Mouse (Mus musculus): ENCODE results near the gene Aoc1. TPM values are rescaled to one million over a fixed set of nuclear protein-coding genes. Genes with fewer than 3 reads are reported as not detected.

Gene Aoc1
- polyA plus RNA-seq (2017; shearing (Covaris generic)), result not detected

GRCm38 (mm10) chr6:48872596-48872995 is at the start of gene Aoc1:
Gene Aoc1 (plus strand): TSS chr6:48872896.

GRCm38 (mm10) chr6:48840371-48840969 is 32.2 kb upstream of the Aoc1 start, which contains the start of gene Tmem176a:
Gene Tmem176a (plus strand): TSS chr6:48840919.

GRCm38 (mm10) chr6:48840973-48841625 is 31.6 kb upstream of the Aoc1 start, which contains the start of gene Tmem176b:
Gene Tmem176b (minus strand): TSS chr6:48841496.

GRCm38 (mm10) chr6:48929595-48929994 is 56.9 kb downstream of the Aoc1 start, which contains the start of gene 1600015I10Rik:
Gene 1600015I10Rik (plus strand): TSS chr6:48929895.

Other genes starting within 250 kb of the Aoc1 start
- gene AI854703, start 246.1 kb upstream of the Aoc1 start, polyA plus RNA-seq (2017; shearing (Covaris generic)), result 1.3 TPM
- 145 TPM for gene Gimap8, start 225.7 kb upstream of the Aoc1 start, polyA plus RNA-seq (2017; shearing (Covaris generic))
- gene Gimap9, start 196.8 kb upstream of the Aoc1 start, polyA plus RNA-seq (2017; shearing (Covaris generic)), result 408 TPM
- 1,217 TPM for gene Gimap4, start 188.3 kb upstream of the Aoc1 start, polyA plus RNA-seq (2017; shearing (Covaris generic))
- 2,591 TPM for gene Gimap6, start 164.7 kb upstream of the Aoc1 start, polyA plus RNA-seq (2017; shearing (Covaris generic))
- gene Gm28053, start 154.3 kb upstream of the Aoc1 start, polyA plus RNA-seq (2017; shearing (Covaris generic)), result 7.0 TPM
- 152 TPM for gene Gimap7, start 154.3 kb upstream of the Aoc1 start, polyA plus RNA-seq (2017; shearing (Covaris generic))
- gene Gimap1, start 133.8 kb upstream of the Aoc1 start, polyA plus RNA-seq (2017; shearing (Covaris generic)), result 555 TPM
- 182 TPM for gene Gimap5, start 126.7 kb upstream of the Aoc1 start, polyA plus RNA-seq (2017; shearing (Covaris generic))
- 1,890 TPM for gene Gimap3, start 102.0 kb upstream of the Aoc1 start, polyA plus RNA-seq (2017; shearing (Covaris generic))
- 0.77 TPM for gene Tmem176a, start 32.0 kb upstream of the Aoc1 start, polyA plus RNA-seq (2017; shearing (Covaris generic))
- 3.1 TPM for gene Tmem176b, start 31.4 kb upstream of the Aoc1 start, polyA plus RNA-seq (2017; shearing (Covaris generic))
- gene 1600015I10Rik, start 57.0 kb downstream of the Aoc1 start, polyA plus RNA-seq (2017; shearing (Covaris generic)), result not detected
- gene Doxl2, start 102.1 kb downstream of the Aoc1 start, polyA plus RNA-seq (2017; shearing (Covaris generic)), result not detected
- not detected for gene Svs1, start 114.0 kb downstream of the Aoc1 start, polyA plus RNA-seq (2017; shearing (Covaris generic))
- 2.9 TPM for gene Gpnmb, start 163.7 kb downstream of the Aoc1 start, polyA plus RNA-seq (2017; shearing (Covaris generic))
- 68.0 TPM for gene Malsu1, start 200.9 kb downstream of the Aoc1 start, polyA plus RNA-seq (2017; shearing (Covaris generic))

All from naive thymus-derived CD4-positive, alpha-beta T cell, adult 5 months (primary cell).